Mouse (Mus musculus): ENCODE results near the gene Tspan31. TPM values are rescaled to one million over a fixed set of nuclear protein-coding genes. Genes with fewer than 3 reads are reported as not detected.

Gene Tspan31
- total RNA-seq (2014; rRNA removed) (105 and 201 TPM in 2 replicates), polyA plus RNA-seq (2015; fragmentation: Nextera tagmentation; extraction: Ambion mirVana) (83.9 and 98.1 TPM in 2 replicates)

DNA sequence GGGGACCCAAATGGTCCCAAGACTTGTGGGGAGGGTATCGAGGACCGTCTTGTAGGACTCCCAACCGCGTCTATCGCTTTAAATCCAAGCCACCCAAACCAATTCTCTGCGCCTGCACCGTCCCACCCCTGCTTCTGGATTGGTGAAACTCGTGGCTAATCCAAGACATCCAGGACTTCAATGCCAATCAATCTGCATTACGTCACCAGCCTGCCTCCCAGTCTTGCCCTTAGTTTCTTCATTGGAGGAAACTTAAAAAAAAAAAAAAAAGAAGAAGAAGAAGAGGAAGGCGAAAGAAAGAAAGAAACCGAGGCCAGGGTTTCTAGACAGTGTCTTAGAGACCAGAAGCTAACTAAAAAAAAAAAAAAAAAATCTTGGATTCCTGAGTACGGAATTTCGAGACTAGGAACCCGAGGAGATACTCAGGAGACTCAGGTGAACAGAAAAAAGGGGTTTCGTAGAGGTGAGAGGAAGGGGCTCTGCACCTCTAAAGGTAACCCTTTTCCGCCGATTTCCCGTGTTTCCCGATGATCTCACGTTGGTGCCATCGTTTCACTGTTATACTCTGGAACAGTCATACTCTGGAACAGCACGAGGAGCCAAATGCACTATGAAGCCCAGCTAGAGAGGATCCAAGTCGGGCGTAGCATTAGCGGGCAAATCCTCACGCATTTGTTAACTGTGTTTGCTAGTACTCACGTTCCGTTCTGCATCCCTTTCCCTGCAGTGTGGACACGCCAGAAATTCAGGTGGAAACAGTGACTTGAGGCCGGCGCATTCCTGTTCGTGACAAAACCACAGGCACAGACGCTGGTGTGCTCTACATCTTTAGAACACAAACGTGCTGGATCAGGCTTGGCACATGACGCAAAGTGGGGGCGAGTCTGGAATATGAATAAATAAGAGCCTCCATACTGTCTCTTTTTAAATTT lies at the start of gene Tspan31:
Gene Tspan31 (minus strand): TSS at position 75 of the 932 bp plus-strand sequence.
- H3K4me2 ChIP-seq (ENCODE audit: low read depth) = peak within 1 kb of the TSS; percentile 93
- peak; percentile 97 for DNase-seq
- H3K36me3 ChIP-seq (ENCODE audit: insufficient read depth) = peaks cover 34% of the 10 kb centered on the region
- H3K4me1 ChIP-seq (ENCODE audit: insufficient read depth) = peaks cover 14% of the 10 kb centered on the region
- H3K27ac ChIP-seq (ENCODE audit: low read depth, low read length) = peak within 1 kb of the TSS; percentile 84
- peak; percentile 96 for ATAC-seq
- H3K27me3 ChIP-seq (ENCODE audit: insufficient read depth, low read length) = no peaks in the 10 kb centered on the region
- TF ChIP-seq CTCF (IDR thresholded peaks at IDR 0.05; ENCODE audit: low read depth) = no peak
- H3K4me3 ChIP-seq (ENCODE audit: low read depth, low read length) = peak within 1 kb of the TSS; percentile 50
- WGBS = under 1% methylated on average over 36 of the region's 36 CpGs
- no peaks in the 10 kb centered on the region for H3K9me3 ChIP-seq (ENCODE audit: low read length)
- H3K9ac ChIP-seq = peak within 1 kb of the TSS; percentile 54

DNA sequence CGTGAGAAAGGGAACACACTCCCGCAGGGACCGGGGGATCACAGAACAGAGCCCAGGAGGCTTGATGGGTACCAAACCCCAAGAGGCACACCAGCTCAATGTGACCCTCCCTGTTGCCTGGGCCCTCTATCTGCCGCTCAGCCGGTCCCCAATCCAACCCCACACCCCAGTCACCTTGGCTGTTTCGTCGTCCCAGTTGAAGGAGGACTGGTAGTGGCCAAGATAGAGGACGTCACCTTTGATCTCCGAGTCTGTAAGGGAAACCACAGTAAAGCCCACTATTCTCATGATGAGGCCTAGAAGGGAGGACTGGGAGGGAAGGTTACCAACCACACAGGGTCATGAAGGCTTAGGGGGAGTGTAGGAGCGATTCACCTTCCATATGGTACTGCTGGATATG lies 49.2 kb upstream of the Tspan31 start:
- Histone ChIP-seq H3K27me3 (ENCODE audit: insufficient read depth, low read length) (no peaks in the 10 kb centered on the region), H3K27ac (ENCODE audit: low read depth, low read length) (no peak overlapping the region), H3K4me3 (ENCODE audit: low read depth, low read length) (no peak overlapping the region), H3K4me2 (ENCODE audit: low read depth) (no peak overlapping the region), H3K36me3 (ENCODE audit: insufficient read depth) (peaks cover 37% of the 10 kb centered on the region), H3K9ac (no peak overlapping the region), H3K9me3 (ENCODE audit: low read length) (no peaks in the 10 kb centered on the region), H3K4me1 (ENCODE audit: insufficient read depth) (peaks cover 23% of the 10 kb centered on the region; the same call in 1 of the 2 replicates)
- no peak for DNase-seq
- no peak for ATAC-seq
- TF ChIP-seq CTCF (IDR thresholded peaks at IDR 0.05; ENCODE audit: low read depth) = no peak
- 94% methylated on average over 10 of the region's 10 CpGs for WGBS

DNA sequence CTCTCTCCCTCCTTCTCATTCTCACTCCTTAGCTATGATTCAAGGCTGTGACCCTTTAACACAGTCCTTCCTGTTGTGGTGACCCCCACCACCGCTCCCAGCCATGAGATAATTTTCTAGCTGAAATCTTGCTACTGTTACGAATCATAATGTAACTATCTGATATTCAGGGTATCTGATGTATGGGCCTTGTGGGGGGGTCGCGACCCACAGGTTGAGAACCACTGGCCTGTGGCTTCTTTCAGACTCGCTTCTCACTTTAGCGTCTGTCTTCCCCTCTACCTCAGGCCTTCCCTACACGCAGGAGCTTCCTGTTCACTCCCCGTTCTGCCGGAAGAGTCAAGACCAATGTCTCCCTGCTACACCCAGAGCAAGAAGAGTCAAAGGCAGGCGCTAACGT lies 48.4 kb upstream of the Tspan31 start:
- Histone ChIP-seq H3K4me1 (ENCODE audit: insufficient read depth) (peaks cover 23% of the 10 kb centered on the region; the same call in 1 of the 2 replicates), H3K4me2 (ENCODE audit: low read depth) (no peak overlapping the region), H3K27ac (ENCODE audit: low read depth, low read length) (no peak overlapping the region), H3K36me3 (ENCODE audit: insufficient read depth) (peaks cover 37% of the 10 kb centered on the region), H3K9me3 (ENCODE audit: low read length) (no peaks in the 10 kb centered on the region), H3K9ac (no peak overlapping the region), H3K27me3 (ENCODE audit: insufficient read depth, low read length) (no peaks in the 10 kb centered on the region), H3K4me3 (ENCODE audit: low read depth, low read length) (no peak overlapping the region)
- ATAC-seq (no peak), DNase-seq (no peak)
- no peak for TF ChIP-seq CTCF (IDR thresholded peaks at IDR 0.05; ENCODE audit: low read depth)
- 94% methylated on average over 11 of the region's 11 CpGs for WGBS

DNA sequence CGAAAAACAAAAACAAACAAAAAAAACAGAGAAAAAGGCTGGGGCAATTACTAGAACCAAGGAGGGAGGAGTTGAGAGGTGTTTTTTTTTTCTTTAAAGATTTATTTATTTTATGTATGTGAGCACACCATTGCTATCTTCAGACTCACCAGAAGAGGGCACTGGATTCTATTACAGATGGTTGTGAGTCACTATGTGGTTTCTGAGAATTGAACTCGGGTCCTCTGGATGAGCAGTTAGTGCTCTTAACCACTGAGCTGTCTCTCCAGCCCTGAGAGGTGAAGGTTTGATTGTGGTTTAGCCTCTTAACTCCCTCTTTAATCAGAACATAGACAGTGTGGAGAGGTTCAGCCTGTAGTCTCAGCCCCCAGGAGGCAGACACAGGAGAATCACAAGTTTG lies 45.0 kb upstream of the Tspan31 start:
- Histone ChIP-seq H3K27ac (ENCODE audit: low read depth, low read length) (no peak overlapping the region), H3K27me3 (ENCODE audit: insufficient read depth, low read length) (no peaks in the 10 kb centered on the region), H3K36me3 (ENCODE audit: insufficient read depth) (peaks cover 48% of the 10 kb centered on the region), H3K4me2 (ENCODE audit: low read depth) (no peak overlapping the region), H3K4me3 (ENCODE audit: low read depth, low read length) (no peak overlapping the region), H3K9me3 (ENCODE audit: low read length) (no peaks in the 10 kb centered on the region), H3K9ac (no peak overlapping the region), H3K4me1 (ENCODE audit: insufficient read depth) (peaks cover 4% of the 10 kb centered on the region; the same call in 1 of the 2 replicates)
- peak; percentile 47 for TF ChIP-seq CTCF (IDR thresholded peaks at IDR 0.05; ENCODE audit: low read depth)
- no peak for ATAC-seq
- no peak for DNase-seq
- WGBS = 92% methylated on average over 2 of the region's 2 CpGs

DNA sequence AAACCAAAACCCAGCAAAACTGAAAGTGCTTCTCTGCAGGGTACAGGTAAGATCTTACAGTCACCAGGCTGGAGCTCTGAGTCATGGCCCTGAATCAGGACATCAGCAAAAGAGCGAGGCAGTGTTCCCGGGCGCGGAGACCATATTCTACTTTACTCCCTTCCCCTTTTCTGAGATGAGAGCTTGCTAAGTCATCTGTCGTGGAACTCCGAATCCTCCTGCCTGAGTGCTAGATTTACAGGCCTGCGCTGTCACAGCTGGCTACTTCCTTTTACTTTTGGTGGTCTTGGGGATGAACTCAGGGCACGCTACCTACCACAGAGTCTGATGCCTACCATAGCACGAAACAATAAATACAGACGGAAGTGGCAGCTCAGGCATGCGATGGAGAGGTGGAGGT lies 44.3 kb upstream of the Tspan31 start:
- no peak for ATAC-seq
- Histone ChIP-seq H3K9ac (no peak overlapping the region), H3K9me3 (ENCODE audit: low read length) (no peaks in the 10 kb centered on the region), H3K4me1 (ENCODE audit: insufficient read depth) (no peaks in the 10 kb centered on the region), H3K4me2 (ENCODE audit: low read depth) (no peak overlapping the region), H3K36me3 (ENCODE audit: insufficient read depth) (peaks cover 48% of the 10 kb centered on the region), H3K27ac (ENCODE audit: low read depth, low read length) (no peak overlapping the region), H3K4me3 (ENCODE audit: low read depth, low read length) (no peak overlapping the region), H3K27me3 (ENCODE audit: insufficient read depth, low read length) (no peaks in the 10 kb centered on the region)
- WGBS = 93% methylated on average over 11 of the region's 11 CpGs
- TF ChIP-seq CTCF (IDR thresholded peaks at IDR 0.05; ENCODE audit: low read depth) = no peak
- no peak for DNase-seq

DNA sequence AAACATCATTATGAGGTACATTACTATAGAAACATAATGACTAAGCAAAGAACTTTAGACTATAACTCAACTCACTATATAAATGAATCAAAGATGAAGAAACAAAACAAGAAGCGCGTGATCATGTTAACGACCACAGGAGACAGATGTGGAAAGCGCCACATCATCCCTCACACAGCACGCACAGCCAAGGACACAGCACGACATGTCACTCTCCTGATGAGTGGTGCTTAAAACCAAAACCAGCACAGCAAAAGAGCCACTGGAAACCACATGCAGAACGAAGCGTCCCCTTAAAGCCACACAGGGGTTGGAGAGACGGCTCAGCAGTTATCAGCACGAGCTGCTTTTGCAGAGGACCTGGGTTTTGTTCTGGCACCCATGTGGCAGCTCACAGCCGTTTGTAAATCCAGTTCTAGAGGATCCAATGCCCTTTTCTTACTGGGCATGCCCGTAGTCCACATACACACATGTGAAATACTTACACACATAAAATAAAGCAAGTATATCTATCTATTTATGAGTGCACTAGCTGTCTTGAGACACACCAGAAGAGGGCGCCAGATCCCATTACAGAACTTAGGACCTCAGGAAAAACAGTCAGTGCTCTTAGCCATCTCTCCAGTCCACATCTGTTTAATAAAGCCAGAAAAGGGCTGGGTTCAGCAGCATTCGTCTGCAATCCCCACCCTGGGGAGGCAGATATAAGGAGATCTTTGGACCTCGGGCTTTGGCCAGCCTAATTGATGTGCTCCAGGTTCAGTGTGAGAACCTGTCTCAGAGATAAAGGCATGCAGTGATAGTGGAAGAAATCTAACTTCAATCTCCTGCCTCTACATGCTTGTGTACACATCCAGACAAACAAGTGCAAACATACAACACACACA lies 41.2 kb upstream of the Tspan31 start:
- H3K4me1 ChIP-seq (ENCODE audit: insufficient read depth) = no peaks in the 10 kb centered on the region
- H3K27ac ChIP-seq (ENCODE audit: low read depth, low read length) = no peak overlapping the region
- 90% methylated on average over 15 of the region's 15 CpGs for WGBS
- peaks cover 34% of the 10 kb centered on the region for H3K36me3 ChIP-seq (ENCODE audit: insufficient read depth)
- peak; percentile 51 for TF ChIP-seq CTCF (IDR thresholded peaks at IDR 0.05; ENCODE audit: low read depth)
- no peaks in the 10 kb centered on the region for H3K27me3 ChIP-seq (ENCODE audit: insufficient read depth, low read length)
- no peak for DNase-seq
- no peak overlapping the region for H3K4me2 ChIP-seq (ENCODE audit: low read depth)
- no peak overlapping the region for H3K9ac ChIP-seq
- no peak overlapping the region for H3K4me3 ChIP-seq (ENCODE audit: low read depth, low read length)
- no peaks in the 10 kb centered on the region for H3K9me3 ChIP-seq (ENCODE audit: low read length)
- no peak for ATAC-seq

Measured in forebrain, postnatal 0 days (tissue).